Mouse (Mus musculus): ENCODE measurements around the gene Msi1. TPM values are rescaled to one million over a fixed set of nuclear protein-coding genes. Genes with fewer than 3 reads are reported as not detected.

Gene Msi1
- total RNA-seq, 2 experiments from 2014 or later = 12.4 to 20.8 TPM

- no peak for DNase-seq (ENCODE audit: low spot score in 2 of 2)
These were observed 3.8 kb downstream of the Msi1 start for GRCm38 (mm10) chr5:115433191-115433590.

- no peak for DNase-seq (ENCODE audit: low spot score in 2 of 2)
These were observed 5.0 kb downstream of the Msi1 start for GRCm38 (mm10) chr5:115434280-115434852.

- DNase-seq (ENCODE audit: low spot score in 2 of 2) = no peak
These were observed 5.7 kb downstream of the Msi1 start for GRCm38 (mm10) chr5:115434853-115435754.

GRCm38 (mm10) chr5:115435755-115436379 is 6.5 kb downstream of the Msi1 start:
- DNase-seq (ENCODE audit: low spot score in 2 of 2) = no peak

GRCm38 (mm10) chr5:115436421-115437124 is 7.2 kb downstream of the Msi1 start:
- peak; percentile 48 to 58 for DNase-seq (ENCODE audit: low spot score in 2 of 2)

- DNase-seq (ENCODE audit: low spot score in 2 of 2) = no peak
These were observed 8.0 kb downstream of the Msi1 start for GRCm38 (mm10) chr5:115437242-115437944.

- DNase-seq (ENCODE audit: low spot score in 2 of 2) = no peak
These were observed 8.5 kb downstream of the Msi1 start for GRCm38 (mm10) chr5:115437945-115438315.

GRCm38 (mm10) chr5:115438667-115439066 is 9.3 kb downstream of the Msi1 start:
- no peak for DNase-seq (ENCODE audit: low spot score in 2 of 2)

GRCm38 (mm10) chr5:115441205-115441849 is 11.9 kb downstream of the Msi1 start:
- DNase-seq (ENCODE audit: low spot score in 2 of 2) = peak; percentile 61 to 68

GRCm38 (mm10) chr5:115442663-115443062 is 13.3 kb downstream of the Msi1 start:
- DNase-seq (ENCODE audit: low spot score in 2 of 2) = peak; percentile 23 to 36

GRCm38 (mm10) chr5:115444130-115444529 is 14.7 kb downstream of the Msi1 start:
- no peak for DNase-seq (ENCODE audit: low spot score in 2 of 2)

- no peak for DNase-seq (ENCODE audit: low spot score in 2 of 2)
These were observed 17.7 kb downstream of the Msi1 start for GRCm38 (mm10) chr5:115447108-115447507.

GRCm38 (mm10) chr5:115449247-115449646 is 19.8 kb downstream of the Msi1 start:
- DNase-seq (ENCODE audit: low spot score in 2 of 2) = no peak

GRCm38 (mm10) chr5:115450410-115451317 is 21.3 kb downstream of the Msi1 start:
- DNase-seq (ENCODE audit: low spot score in 2 of 2) = no peak

GRCm38 (mm10) chr5:115454422-115455090 is 25.2 kb downstream of the Msi1 start:
- no peak for DNase-seq (ENCODE audit: low spot score in 2 of 2)

- DNase-seq (ENCODE audit: low spot score in 2 of 2) = no peak
These were observed 26.4 kb downstream of the Msi1 start for GRCm38 (mm10) chr5:115455838-115456237.

- no peak for DNase-seq (ENCODE audit: low spot score in 2 of 2)
These were observed 29.5 kb downstream of the Msi1 start for GRCm38 (mm10) chr5:115458918-115459317.

- no peak for DNase-seq (ENCODE audit: low spot score in 2 of 2)
These were observed 35.2 kb downstream of the Msi1 start for GRCm38 (mm10) chr5:115464408-115465115.
